Mouse (Mus musculus): ENCODE measurements at regions not wholly inside any gene's neighbourhood (a gene's known extent, or its start where the extent isn't known, plus 50 kb on each side); places are given as distances from the start of the nearest gene placed in this dataset.

GRCm38 (mm10) chr17:31776949-31777607 is 78.5 kb downstream of the Sik1 start:
- peak; percentile 90 for DNase-seq

GRCm38 (mm10) chr17:31777751-31778150 is 77.9 kb downstream of the Sik1 start:
- no peak for DNase-seq

GRCm38 (mm10) chr17:31779466-31779865 is 76.1 kb downstream of the Sik1 start:
- DNase-seq: no peak

- peak; percentile 97 for DNase-seq
Measured at GRCm38 (mm10) chr17:31782251-31782650, 73.4 kb downstream of the Sik1 start.

GRCm38 (mm10) chr17:31783071-31783470 is 72.5 kb downstream of the Sik1 start:
- no peak for DNase-seq

- peak; percentile 98 for DNase-seq
Measured at GRCm38 (mm10) chr17:31788316-31788715, 67.3 kb downstream of the Sik1 start.

- no peak for DNase-seq
Measured at GRCm38 (mm10) chr17:31789068-31789583, 66.5 kb downstream of the Sik1 start.

- DNase-seq: no peak
Measured at GRCm38 (mm10) chr17:31789906-31790279, 65.7 kb downstream of the Sik1 start.

GRCm38 (mm10) chr17:31790280-31791063 is 65.1 kb downstream of the Sik1 start:
- peak; percentile 98 for DNase-seq

- DNase-seq: no peak
Measured at GRCm38 (mm10) chr17:31791656-31792055, 63.9 kb downstream of the Sik1 start.

- DNase-seq: peak; percentile 91
Measured at GRCm38 (mm10) chr17:31793040-31793439, 62.6 kb downstream of the Sik1 start.

GRCm38 (mm10) chr17:31793521-31793920 is 62.1 kb downstream of the Sik1 start:
- peak; percentile 97 for DNase-seq

- DNase-seq: peak; percentile 92
Measured at GRCm38 (mm10) chr17:31793964-31794363, 61.6 kb downstream of the Sik1 start.
